Mouse (Mus musculus) NIH3T3 (cell line): ENCODE measurements at regions not wholly inside any gene's neighbourhood (a gene's known extent, or its start where the extent isn't known, plus 50 kb on each side); places are given as distances from the start of the nearest gene placed in this dataset.

ENCODE experiments used
- DNase-seq: peaks from one replicate; pipeline ENCODE4 v3.0.0-alpha.2; 2012; ENCODE audit warnings: low read depth

DNA sequence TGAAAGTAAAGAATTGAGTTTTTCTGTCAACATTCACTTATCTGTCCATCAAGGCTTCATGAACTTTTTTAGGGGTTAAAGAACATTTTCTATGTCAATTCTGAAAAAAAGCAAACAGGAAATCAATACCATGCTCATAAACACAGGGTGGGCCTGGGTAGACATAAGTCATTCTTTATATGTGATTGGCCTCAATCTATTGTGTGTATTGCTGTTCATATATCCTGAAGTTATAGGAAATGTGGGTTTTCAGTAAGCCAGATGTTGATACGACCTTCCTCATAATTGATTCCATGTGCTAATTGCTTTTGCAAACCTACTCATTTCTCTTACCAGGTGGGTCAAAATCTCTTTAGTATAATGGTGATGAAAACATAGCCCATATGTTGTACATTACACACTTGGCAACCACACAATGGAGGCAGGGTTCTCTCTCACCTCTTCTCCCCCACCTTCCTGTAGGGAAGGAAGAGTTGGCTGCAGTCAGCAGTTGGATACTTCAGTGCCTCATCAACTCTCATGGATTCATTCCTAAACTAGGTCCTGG lies 182.6 kb upstream of the Cd180 start:
- peak; percentile 50 for DNase-seq

DNA sequence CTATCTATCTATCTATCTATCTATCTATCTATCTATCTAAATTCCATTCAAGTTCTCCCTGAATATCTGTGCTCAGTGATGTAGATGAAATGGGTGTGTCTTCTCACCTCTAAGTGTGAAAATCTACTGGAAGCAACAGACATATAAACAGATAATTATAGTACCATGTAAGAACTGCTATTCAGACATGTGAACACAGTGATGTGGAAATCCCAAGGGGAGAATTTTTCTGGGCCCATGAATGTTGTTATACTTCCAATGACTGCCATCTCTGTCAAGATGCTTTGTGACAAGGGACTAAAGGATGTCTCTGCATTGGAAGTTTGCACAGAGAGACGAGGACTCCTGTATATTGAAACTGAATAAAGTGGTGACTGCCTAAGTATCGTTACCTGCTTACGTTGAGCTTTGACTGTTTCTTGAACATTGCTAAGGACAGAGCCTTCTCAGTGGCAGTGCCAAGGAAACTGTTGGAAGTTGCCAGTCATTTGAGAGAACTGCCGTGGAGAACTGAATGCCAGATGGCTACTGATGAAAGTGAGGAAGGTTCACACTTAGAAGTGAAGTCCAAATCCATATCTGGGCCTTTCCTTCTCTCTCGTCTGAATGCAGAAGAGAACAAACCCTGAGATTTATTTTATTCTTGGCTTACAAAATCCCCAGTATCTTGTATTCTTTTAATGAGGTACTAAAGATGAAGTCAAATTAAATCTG lies 175.0 kb upstream of the Cd180 start:
- DNase-seq: no peak

DNA sequence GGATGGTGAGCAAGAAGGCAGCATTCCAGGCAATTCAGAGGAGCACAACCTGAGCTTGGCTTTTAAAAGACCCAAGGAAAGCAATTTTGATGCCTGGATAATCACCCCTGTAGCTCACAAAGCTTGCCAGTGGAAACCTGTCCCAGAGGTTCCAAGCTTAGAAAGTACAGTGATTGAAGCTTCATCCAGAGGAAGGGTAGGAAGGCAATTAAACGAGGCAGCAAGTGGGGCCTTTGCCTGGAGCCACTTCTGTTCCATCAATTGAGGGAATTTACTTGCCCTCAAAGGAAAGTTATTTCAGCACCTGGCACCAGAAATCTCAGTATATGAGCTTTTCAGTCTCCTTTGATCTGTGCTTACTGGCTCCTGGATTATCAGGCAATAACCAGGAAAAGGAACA lies 171.9 kb upstream of the Cd180 start:
- no peak for DNase-seq

DNA sequence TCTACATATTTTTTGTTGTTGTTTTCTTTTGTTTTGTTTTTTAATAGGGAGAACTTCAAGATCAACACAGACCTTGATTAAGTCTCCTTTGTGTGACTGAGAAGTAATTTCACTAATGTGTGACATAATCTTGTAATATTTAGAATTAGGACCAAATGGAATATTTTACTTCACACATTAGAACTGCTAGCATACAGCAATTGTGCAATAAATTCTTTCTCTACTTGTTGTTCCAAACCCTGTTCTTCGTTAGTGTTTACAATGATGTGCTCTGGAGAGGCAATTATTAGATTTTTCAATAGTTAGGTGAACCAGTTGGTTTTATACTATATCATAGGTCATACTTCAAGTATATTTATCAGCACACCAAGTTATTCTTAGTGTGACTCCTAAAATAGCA lies 171.3 kb upstream of the Cd180 start:
- no peak for DNase-seq

DNA sequence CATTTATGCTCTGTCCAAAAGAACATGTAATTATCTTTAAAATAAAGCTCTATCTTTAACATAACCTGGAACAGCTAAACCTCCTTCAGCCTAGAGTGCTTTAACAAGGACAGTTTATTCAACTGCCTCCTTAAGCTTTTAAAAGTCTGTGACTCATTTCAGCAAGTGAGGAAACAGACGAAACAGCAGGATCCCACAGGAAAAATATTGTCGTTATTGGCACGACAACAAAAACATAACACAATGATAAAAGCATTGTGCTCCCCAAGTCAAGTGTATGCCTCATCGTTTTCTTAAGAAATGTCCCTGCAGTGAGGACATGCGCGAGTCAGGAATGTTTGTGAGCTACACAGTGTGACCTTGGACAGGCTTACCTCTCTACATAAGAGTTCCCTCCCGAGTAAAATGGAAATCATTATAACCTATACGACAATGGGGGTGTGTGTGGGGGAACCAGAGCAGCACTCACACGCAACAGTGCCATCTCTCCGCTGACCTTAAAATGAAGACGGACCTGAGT lies 166.7 kb upstream of the Cd180 start:
- DNase-seq: no peak

DNA sequence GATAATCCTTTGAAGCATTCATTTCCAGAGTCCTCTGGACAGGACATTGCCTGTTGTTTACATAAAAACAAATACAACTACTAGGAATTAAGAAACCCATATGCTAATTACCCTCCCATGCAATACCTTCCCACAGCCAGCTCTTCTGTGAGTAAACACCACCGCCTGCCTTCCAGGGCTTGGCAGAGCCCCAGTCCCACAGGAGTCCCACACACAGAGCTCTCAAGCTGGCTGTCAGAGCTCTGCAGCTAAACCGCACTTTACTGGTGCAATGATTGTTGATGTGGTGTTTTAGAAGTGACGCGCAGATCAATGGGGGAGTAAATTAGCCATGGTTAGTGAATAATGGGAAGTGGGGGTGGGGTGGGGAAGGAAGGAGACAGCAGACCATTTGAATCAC lies 159.6 kb upstream of the Cd180 start:
- DNase-seq: peak; percentile 42

DNA sequence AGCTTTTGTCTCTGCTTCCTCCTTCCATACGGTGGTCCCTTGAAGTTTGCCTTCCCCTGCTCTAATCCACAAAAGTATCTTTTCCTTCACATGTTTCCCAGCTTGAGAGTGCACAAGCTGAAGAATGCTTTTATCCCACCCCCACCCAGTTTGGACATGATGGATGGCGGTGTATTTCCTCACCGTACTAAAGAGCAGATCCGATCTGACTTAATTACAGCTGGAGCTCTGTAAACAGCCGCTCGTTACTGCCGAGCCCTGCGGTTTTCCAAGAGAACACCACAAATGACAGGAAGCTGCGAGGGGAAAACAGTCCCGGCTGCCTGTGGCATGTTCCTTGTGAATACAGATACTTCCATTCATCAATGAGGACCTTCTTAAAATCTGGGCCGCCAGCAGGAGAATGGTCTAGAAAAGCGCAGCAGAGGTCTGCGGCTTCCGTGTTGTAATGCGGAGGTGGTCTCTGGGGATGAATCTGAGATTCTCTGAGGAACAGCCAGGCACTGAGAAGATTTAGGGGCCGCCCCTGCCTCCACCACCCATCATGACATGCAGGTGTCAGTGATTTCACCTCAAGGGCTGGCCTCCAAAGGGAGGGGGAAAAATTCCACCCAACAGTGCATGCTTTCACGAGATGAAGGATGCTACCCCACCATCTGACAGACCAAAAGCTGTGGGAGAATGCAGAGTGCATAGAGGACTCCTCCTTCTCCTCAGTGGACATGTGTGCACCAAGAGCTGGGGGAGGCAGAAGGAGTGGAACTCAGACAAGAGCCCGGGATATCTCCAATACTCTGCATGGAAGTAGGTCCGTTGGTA lies 155.7 kb upstream of the Cd180 start:
- DNase-seq: no peak

DNA sequence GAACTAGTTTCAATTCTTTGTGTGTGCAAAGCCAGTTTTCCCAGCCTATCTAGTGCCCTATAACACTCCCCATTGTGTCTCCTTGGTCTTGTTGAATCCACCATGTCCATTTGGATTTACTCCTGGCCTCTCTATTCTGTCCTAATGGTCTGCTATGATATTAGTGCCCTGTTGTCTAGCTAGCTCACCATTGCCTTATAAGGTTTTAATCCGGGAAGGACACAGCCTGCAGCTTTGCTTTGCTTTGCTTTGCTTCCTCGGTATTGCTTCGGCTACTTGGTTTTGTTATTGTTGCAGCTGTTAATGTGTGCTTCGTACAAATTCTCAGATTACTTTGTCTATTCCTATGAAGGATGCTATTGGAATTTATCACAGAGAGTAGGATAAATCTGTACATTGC lies 152.9 kb upstream of the Cd180 start:
- DNase-seq: no peak

DNA sequence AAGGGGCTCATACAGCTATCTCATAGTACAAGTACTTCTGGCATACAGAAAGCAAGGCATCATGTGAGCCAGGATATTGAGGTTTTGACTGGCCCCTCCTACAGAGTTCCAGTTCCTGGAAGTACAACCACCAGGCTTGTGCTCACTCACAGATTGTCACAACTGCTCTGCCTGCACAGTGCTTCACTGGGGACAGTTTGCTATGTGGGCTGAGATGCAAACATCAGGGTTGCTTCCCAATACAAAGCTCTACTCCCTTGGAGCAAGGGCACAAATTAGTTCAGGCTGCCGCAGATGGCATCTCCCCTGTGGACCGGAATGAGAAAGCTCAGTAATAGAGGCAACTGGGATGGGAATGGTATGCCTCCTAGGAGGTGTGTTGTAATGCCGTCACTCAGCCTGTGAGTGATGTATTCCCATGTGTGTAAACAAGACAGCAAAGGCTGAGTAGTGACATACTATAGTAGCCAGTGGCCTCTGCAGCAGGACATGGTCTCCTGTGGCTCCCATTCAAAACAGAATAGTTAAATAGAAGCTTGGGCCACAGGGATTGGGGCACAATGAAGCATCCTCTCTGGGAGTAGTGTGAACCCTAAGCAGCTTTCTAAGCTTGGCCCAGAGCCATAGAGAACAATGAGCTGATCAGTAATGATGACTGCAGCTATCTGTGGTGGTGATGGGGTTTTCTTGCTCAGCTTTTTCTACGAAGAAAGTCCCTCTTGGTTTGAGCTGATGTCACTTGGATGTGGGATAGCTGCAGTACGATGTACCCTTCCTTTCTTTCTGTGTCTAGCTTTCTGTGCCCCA lies 148.8 kb upstream of the Cd180 start:
- DNase-seq: no peak

DNA sequence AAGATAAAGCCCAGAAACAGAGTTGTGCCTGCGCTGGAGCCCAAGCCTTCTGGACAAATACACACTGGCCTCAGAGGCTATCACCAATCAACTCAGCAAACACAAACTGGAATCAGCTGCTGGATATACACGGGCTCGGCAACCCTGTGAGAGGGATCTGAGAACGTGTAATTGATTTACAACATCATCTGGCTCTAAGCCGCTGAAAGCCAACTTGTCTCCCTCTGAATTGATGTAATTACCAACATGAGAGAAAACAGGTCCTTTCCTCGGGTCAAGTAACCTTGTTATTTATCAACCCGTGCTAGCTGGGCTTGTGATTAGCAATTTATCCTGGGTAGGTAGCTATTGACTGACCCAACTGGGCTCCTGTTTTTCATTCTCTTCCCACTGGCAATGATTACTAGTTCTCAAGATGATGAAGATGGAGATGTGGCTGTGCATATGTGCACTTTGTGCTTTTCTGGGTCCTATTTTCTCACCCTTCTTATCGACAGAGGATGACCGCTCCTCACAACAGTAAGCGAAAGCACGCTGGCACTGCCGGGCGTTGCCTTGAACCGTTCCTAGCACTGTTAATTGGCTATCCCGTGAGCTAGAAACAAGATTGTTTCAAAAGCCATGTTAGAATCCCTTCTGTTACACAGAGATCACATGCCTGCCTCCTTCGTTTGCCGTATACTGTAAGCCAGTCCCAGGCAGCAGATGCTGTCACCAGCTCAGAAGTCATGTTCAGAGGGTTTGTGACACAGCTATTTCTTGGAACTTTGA lies 147.3 kb upstream of the Cd180 start:
- no peak for DNase-seq

DNA sequence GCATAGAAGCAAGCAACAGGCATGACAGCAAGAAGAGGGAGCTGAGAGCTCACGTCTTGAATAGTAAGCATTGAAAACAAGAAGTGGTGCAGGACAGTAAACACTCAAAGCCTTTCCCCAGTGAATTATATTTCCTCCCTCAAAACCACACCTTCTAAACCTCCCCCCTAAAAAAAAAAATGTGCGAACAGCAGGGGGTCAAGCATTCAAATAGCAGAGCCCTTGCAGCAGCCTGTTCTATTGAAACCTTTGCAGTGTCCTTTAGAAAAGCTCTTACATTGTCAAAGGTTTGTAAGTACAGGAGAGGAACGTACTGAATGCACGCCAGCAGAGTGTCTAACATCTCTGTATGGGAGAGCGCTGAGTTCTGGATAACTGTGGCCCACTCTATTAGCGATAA lies 145.1 kb upstream of the Cd180 start:
- no peak for DNase-seq

DNA sequence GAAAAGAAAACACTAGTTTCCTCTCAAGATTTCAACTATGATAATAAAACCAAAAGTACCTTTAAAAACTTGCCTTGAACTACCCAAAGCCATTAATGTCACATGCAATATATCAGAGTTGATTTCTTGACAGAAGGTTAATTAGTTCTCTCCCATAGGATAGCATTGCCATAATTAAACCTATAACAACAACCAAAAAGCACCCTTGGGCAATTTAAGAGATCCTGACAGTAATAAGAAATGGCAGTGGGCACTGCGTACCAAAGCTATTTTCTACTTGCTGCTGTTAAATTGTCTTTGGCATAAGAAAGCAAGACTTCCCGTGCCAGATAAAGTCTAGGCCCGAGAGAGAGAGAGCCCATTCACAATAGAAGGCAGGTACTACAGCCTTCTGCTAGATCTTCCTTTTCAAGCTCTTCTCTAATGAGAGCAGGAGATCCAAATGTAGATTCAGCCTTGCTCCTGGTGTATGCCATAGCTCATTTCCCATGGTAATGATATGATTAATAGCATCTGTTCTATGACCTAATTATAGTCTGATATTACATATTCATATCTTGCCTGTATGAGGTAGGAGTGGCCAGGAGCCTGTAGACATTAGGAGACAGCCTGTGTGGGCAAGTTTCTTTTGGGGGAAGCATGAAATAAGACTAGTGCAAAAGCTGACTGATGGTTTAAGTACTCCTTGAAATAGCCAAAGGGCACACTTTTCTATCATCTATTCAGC lies 126.3 kb upstream of the Cd180 start:
- DNase-seq: no peak

DNA sequence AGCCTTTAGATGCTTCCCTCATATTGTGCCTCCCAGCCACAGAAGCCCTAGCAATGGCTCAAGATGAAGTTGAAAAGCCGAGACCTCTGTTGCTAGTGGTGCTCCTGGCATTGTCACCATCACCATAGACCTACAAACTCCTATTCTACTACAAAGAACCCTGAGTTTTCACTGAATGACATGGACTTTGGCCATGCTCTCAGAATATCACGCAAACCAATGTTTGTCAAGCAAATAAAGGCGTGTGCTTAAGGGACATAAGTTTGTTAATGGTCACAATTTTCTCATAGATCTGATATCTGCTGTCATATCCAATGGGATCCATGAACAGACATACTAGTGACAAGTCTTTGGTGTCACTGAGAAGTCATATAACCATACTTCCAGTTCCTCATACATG lies 123.8 kb upstream of the Cd180 start:
- DNase-seq: no peak

DNA sequence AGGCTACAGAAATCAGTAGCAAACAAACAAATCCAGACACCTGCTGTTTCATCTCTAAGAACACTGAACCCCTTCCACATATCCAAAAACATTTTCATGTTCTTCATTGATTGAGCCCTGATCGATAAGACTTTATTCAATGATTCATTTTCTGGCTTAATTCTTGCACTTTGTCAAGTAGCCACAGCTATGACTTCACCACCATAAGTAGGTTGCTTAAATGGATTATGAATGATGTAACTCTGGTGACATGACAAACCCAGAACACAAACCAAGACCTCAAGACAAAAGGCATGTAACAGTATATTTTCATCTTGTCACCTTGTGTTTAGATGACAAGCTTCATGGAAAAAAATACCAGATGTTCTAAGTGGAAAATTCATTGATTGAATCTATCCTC lies 123.1 kb upstream of the Cd180 start:
- no peak for DNase-seq

DNA sequence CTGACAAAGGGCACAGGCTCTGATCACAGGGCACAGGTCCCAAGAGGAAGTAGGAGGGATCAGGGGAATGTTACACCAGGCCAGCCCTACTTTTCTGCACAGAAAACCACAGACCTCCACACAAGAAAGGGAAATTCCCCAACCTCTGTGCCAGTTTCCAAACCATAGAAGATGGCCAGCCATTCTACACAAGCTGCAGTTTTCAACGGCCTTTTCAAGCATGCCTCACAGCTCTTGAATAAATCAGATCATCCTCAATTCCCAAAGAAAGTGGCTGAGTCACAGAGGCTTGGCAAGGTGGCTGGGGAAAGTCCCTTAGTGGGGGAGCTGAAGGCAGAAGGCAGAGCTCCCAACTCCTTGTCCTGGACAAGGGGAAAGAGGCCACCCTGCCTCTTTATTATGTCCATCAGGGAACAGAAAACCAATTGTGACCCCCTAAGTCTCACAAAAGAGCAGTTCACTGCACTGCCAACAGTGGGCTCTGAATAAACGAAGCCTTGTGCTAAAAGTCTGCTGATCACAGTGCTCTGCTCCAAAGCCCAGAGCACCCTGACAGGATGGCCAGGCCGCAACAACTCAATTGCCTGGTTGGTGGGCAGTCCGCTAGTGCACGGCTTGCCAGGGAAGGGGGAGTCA lies 120.0 kb upstream of the Cd180 start:
- DNase-seq: peak; percentile 84

DNA sequence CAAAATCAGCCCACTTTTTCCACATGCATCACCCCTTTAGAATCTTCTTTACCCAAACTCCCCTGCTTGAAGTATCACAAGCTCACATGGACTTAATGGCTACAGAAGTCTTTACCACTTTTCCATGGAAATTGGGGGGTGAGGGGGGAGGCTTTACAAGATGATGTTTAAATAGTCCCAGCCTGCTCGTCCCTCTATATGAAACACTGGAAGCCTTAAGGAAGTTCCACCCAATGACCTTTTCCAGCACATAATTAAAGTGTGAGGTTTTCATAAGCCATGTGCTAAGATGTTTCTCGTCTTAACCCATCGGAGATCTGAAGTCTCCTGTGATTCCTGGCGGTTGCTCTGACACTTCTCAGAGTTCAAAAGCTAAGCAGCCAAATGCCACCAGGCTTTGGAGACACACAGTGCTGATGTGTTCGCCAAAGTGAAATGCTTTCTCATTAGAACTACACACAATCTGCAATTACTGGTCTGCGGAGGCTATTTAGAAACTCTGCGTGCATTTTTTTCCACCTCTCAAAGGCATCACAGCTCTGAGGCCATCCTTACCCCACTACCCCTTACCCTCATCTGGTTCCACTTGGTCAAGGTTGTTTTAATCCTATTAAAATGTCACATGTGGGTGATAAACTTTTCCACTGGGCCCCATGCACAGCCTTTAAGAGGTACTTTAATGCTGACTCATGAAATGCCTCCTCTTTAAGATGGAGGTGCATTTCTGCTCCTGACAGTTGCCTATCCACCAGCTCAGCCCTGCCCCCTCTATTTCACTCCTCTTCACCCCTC lies 116.3 kb upstream of the Cd180 start:
- no peak for DNase-seq

DNA sequence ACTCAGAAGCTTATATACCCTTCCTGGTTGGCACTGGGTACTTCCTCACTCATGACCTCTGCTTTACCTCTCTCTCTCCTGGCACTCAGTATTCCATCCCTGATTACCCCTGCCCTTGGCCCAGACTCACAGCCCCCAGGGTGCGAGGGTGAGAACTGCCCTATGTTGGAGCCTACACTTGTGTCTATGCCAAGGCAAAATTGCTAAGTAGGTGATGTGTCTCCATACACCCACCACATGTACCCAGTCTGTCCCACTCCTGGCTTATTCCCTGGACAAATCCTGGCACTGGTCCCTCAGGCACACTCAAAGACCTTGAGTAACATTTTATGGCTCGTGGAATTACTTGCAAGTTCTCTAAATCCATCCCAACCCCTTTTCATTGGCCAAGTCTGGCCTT lies 114.5 kb upstream of the Cd180 start:
- DNase-seq: peak; percentile 24

DNA sequence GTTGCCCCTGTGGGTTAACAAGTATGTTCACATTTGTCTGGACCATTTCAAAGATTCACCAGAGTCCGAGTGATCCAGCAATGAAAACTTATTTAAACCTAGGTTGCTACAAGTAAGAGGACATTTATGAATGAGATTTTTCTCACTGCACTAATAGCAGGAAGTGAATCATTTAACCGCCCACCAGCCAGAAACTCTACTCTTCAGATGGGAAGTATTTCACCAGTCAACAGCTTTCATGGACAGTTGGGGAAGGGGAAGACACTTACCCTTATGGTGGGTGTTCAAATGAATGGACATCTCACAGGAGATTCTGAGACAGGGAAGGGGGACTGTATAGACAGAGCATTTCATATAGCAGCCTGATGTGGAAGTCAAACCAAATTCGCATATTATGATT lies 113.7 kb upstream of the Cd180 start:
- DNase-seq: no peak

DNA sequence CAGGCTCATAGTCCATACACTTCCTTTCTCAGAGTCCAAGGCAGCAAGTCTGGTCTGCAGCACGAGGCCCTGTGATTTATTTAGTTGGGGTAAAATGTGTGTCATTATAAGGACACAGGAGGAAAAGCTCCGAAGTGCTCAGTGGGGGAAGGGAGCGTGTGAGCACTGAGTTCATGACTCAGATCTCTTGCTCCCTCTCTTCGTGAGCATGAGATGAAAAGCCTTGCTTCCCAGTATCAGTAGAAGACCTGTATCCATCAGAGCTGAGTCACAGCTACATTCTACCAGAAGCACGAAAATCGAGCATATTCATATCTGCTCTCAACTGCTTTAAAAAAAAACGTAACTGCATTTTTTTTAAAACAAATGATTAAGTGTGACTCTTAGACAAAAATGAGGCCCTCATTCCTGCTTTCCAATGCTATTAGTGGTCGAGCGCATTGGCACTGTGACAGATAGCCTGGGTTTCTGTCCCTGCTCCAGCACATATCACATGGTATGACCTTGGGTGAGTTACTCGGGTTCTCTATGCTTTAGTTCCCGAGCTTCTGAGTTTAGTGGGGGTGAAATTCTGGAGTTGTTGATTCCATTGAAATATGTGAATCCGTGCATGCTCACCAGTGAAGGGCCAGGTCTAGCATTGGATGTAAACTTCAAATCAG lies 109.2 kb upstream of the Cd180 start:
- DNase-seq: peak; percentile 89
